Mouse (Mus musculus): ENCODE measurements around the gene C130032M10Rik.

GRCm38 (mm10) chr9:114480940-114481339, 34.6 kb upstream of the C130032M10Rik start:
- TF ChIP-seq CTCF (IDR thresholded peaks at IDR 0.05; ENCODE audit: insufficient read depth, low read length) (no peak), POLR2A (IDR thresholded peaks at IDR 0.05; ENCODE audit: borderline replicate concordance, extremely low read depth, low read depth, low read length) (no peak)
